Mouse (Mus musculus) liver, embryonic 15.5 days (tissue): Measurements from ENCODE around the gene Bud23. TPM values are rescaled to one million over a fixed set of nuclear protein-coding genes. Genes with fewer than 3 reads are reported as not detected.

Experiments
- ATAC-seq: fragments of 200-750 bp; cut with Nextera tagmentation; 2 replicates; pipeline ENCODE4 v1.8.0; 2017; ENCODE audit warnings: moderate number of reproducible peaks, mild to moderate bottlenecking, moderate library complexity; ENCODE audit not compliant: insufficient read depth
- H3K27ac ChIP-seq: fragments of 300-500 bp; sonication (generic); replicated peaks from 2 replicates; pipeline ENCODE4 v1.5.1; 2015; ENCODE audit warnings: mild to moderate bottlenecking, inconsistent platforms
- H3K27me3 ChIP-seq: fragments of 300-500 bp; sonication (generic); 2 replicates; pipeline ENCODE4 v1.6.1; 2015; ENCODE audit warnings: mild to moderate bottlenecking, inconsistent platforms
- H3K36me3 ChIP-seq: fragments of 300-500 bp; sonication (generic); replicated peaks from 2 replicates; pipeline ENCODE4 v1.6.1; 2015; ENCODE audit warnings: moderate library complexity, mild to moderate bottlenecking, inconsistent platforms
- H3K4me1 ChIP-seq: fragments of 300-500 bp; sonication (generic); replicated peaks from 2 replicates; pipeline ENCODE4 v1.6.1; 2015; ENCODE audit warnings: inconsistent platforms
- H3K4me2 ChIP-seq: fragments of 300-500 bp; sonication (generic); 2 replicates; pipeline ENCODE4 v1.6.1; 2015; ENCODE audit warnings: moderate library complexity, mild to moderate bottlenecking, inconsistent platforms
- H3K4me3 ChIP-seq: fragments of 300-500 bp; sonication (generic); replicated peaks from 2 replicates; pipeline ENCODE4 v1.5.1; 2015; ENCODE audit warnings: mild to moderate bottlenecking, inconsistent platforms
- H3K9ac ChIP-seq: fragments of 300-500 bp; sonication (generic); 2 replicates; pipeline ENCODE4 v1.6.1; 2015; ENCODE audit warnings: moderate library complexity, mild to moderate bottlenecking, inconsistent platforms
- H3K9me3 ChIP-seq: fragments of 300-500 bp; sonication (generic); replicated peaks from 2 replicates; pipeline ENCODE4 v1.6.1; 2016; ENCODE audit warnings: inconsistent platforms
- WGBS: fragments of 180-500 bp; shearing (Covaris S2); methylation state at CpG from one replicate; pipeline ENCODE4 v1.1.7; 2015; ENCODE audit warnings: mixed read lengths; ENCODE audit not compliant: insufficient replicate concordance; 5-methylcytosine and 5-hydroxymethylcytosine counted together
- polyA plus RNA-seq: library from polyadenylated mRNA; unstranded; fragments of >200 nt; fragmentation: Nextera tagmentation; extraction: Ambion mirVana; gene quantifications from 2 replicates; pipeline ENCODE4 v1.2.1, GENCODE M21; 2015

The Bud23 gene
- polyA plus RNA-seq, 1 experiment from 2014 or later: 56.4 TPM

GRCm38 (mm10) chr5:135007802-135008571 is 56.8 kb downstream of the Bud23 start:
- Histone ChIP-seq H3K4me3 (peak overlapping the region; percentile 69), H3K9ac (peak overlapping the region; percentile 73), H3K27ac (peak overlapping the region; percentile 89), H3K9me3 (no peaks in the 10 kb centered on the region), H3K4me1 (peaks cover 47% of the 10 kb centered on the region), H3K4me2 (peak overlapping the region; percentile 94), H3K36me3 (no peaks in the 10 kb centered on the region; the same call in 1 of the 2 replicates), H3K27me3 (peaks cover 15% of the 10 kb centered on the region)
- 26% methylated on average over 16 of the region's 16 CpGs for WGBS
- ATAC-seq: no peak

Other genes with a start within 250 kb of the Bud23 start
- 0.13 TPM in 1 of 2 replicates, not detected in the other for gene Tmem270, start 158.2 kb downstream of the Bud23 start, polyA plus RNA-seq
- 278 and 316 TPM in 2 replicates for gene Cldn13, start 149.4 kb downstream of the Bud23 start, polyA plus RNA-seq
- gene Mettl27, start 132.6 kb downstream of the Bud23 start, polyA plus RNA-seq: 17.2 and 21.3 TPM in 2 replicates
- 0.18 and 0.38 TPM in 2 replicates for gene Cldn4, start 118.0 kb downstream of the Bud23 start, polyA plus RNA-seq
- gene Cldn3, start 78.7 kb downstream of the Bud23 start, polyA plus RNA-seq: 1.2 and 2.1 TPM in 2 replicates
- 26.6 and 27.1 TPM in 2 replicates for gene Abhd11, start 55.8 kb downstream of the Bud23 start, polyA plus RNA-seq
- 1.1 and 1.3 TPM in 2 replicates for gene Stx1a, start 41.5 kb downstream of the Bud23 start, polyA plus RNA-seq
- gene Dnajc30, start 757 bp downstream of the Bud23 start, polyA plus RNA-seq: 14.3 and 14.9 TPM in 2 replicates
- gene Vps37d, start 13.3 kb upstream of the Bud23 start, polyA plus RNA-seq: 0.13 and 0.30 TPM in 2 replicates
- 9.6 and 11.9 TPM in 2 replicates for gene Mlxipl, start 24.9 kb upstream of the Bud23 start, polyA plus RNA-seq
- gene Tbl2, start 84.7 kb upstream of the Bud23 start, polyA plus RNA-seq: 11.7 and 12.2 TPM in 2 replicates
- 26.2 and 27.7 TPM in 2 replicates for gene Bcl7b, start 103.3 kb upstream of the Bud23 start, polyA plus RNA-seq
- gene Baz1b, start 122.3 kb upstream of the Bud23 start, polyA plus RNA-seq: 18.2 and 20.1 TPM in 2 replicates
- 0.38 and 0.55 TPM in 2 replicates for gene Fzd9, start 186.3 kb upstream of the Bud23 start, polyA plus RNA-seq